Mouse (Mus musculus): Measurements from ENCODE around the gene Dnah17.

Gene Dnah17

GRCm38 (mm10) chr11:117994250-117995057 is 136.0 kb downstream of the Dnah17 start:
- DNase-seq, result peak; percentile 49 to 50

GRCm38 (mm10) chr11:117993190-117994175 is 137.0 kb downstream of the Dnah17 start:
- peak; percentile 25 to 44 for DNase-seq

- DNase-seq, result peak; percentile 44 to 55
Observed at GRCm38 (mm10) chr11:117991502-117992470, 138.6 kb downstream of the Dnah17 start.

- no peak for DNase-seq
Observed at GRCm38 (mm10) chr11:117989926-117990325, 140.5 kb downstream of the Dnah17 start.

- no peak for DNase-seq
Observed at GRCm38 (mm10) chr11:117989241-117989640, 141.2 kb downstream of the Dnah17 start.

DNA sequence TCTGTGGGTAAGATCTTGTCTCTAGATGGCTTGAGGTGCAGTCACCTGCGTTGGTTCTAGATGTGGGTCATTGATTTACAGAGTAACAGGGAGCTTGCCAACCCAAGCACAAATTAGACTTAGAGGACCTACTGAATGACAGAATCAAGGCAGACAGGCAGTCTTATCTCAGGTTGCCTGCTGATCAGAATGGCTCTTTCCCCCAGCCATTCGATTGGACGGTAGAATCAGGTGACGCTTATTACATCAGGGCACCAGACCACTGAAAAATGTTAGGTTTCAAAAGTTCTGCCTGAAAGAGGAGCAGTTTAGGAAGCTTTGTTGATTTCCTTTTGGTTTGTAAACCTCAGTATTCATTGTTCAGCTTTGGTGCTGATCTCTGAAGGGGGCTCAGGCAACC is 142.5 kb downstream of the Dnah17 start:
- peak; percentile 45 to 62 for DNase-seq

GRCm38 (mm10) chr11:117987032-117987451 is 143.4 kb downstream of the Dnah17 start:
- peak in 1 of 2 experiments; percentile 54 for DNase-seq

- peak; percentile 91 to 95 for DNase-seq
Observed at GRCm38 (mm10) chr11:117986126-117987031, 144.1 kb downstream of the Dnah17 start, which contains the start of gene Pgs1. TSS of gene Pgs1 (plus strand) at chr11:117986292.

- no peak for DNase-seq
Observed at GRCm38 (mm10) chr11:117983770-117984169, 146.7 kb downstream of the Dnah17 start.

GRCm38 (mm10) chr11:117982426-117982825 is 148.0 kb downstream of the Dnah17 start:
- peak; percentile 53 to 72 for DNase-seq

DNA sequence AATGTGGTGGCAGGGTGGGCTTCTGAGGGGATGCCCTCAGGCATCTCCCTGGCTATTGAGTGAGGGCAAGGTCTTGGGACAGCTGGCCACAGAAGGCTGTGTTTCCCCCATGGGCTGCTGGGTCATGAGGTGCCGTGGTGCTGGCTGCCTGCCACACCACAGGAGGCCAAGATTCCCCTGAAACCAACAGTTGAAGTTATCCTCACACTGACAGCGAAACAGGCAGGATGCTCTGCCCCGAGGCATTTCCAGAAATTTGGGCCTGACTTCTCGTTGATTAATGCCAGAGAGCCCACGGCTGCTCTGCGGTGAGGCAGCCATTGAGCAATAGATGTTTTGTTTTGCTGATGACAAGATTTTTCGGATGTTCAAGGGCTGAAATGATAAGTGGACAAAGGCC is 151.0 kb downstream of the Dnah17 start:
- peak in 1 of 2 experiments; percentile 51 for DNase-seq

GRCm38 (mm10) chr11:117977694-117978360 is 152.6 kb downstream of the Dnah17 start:
- no peak for DNase-seq

DNA sequence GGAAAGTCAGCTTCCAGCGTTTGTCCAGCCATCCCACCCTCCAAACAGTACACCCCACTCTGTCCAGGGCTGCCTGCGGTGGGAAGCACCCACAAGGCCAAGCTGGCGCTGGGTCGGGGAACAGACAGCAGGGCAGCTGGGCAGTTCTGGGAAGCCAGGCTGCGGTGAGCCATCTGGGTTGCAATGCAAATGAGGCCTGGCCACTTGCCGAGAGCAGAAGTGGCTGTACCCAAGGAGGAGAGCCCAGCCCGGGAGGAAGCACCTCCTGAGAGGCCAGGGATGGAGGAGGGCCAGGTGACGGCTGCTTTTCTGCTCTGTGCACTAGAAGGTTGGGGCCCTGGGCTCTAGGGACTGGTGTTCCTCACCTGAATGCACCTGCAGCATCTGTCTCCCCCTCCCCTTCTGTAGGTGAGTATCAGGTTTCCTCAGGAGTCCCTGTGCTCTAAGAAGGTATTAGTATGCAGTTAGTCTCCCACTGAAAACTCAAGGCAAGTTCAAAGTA is 154.3 kb downstream of the Dnah17 start:
- DNase-seq, result peak; percentile 66 to 82

- peak in 1 of 2 experiments; percentile 29 for DNase-seq
Observed at GRCm38 (mm10) chr11:117975211-117975967, 155.0 kb downstream of the Dnah17 start.

DNA sequence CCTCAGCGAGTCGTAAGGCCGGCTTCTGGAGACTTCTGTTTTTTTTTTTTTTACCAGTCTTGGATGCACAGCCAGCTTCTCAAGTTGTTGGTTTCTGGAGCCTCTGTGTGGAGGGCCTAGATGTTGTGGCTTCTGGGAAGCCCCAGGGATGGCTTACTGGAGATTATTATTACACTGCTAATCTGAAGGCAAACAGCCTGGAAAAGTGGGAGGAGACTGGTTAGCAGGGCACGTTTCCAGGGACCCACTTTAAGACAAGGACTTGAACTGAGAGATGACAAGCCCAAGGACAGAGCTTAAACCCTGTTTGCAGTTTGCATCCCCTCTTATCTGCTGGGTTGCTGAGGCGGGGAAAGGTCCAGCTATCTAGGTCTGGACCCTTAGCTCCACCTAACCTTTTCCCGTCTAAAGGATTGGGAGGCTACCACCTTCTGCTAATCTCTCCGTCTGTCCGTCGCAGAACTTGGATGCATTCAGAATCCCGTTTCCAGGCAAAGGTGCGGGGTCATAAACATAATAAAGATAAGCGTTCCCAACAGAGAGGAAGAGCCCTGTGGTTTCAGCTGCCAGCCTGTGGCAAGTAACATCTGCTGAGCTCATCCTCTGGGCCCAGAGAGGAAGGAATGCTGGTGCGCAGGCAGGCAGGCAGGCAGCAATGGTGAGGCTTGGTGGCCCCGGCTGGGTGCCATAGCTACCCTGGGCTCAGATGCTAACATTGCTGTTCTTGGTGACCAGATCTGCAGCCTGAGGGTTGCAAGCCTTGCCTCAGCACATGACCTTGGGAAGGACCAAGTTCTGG is 155.9 kb downstream of the Dnah17 start:
- no peak for DNase-seq

DNA sequence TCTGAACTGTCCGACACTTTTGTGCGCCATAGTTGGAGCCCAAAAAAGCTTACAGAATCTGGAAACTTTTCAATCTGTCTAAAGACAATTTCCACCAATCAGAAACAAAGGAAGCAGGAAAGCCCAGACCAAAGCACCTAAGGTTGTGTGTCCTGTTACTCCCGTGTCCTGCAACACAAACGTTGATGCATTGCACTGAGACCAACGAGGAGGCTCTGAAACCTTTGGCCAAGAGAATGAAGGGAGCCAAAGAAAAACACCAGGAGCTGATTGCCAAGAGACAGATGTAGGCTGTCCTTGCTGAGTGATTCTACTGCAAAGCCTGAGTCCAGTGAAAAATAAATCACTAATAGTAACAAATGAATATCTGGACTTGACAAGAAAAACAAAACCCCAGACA is 156.9 kb downstream of the Dnah17 start:
- no peak for DNase-seq

- no peak for DNase-seq
Observed at GRCm38 (mm10) chr11:117972656-117973558, 157.5 kb downstream of the Dnah17 start.

Data from kidney, postnatal 36 days (tissue).